Mouse (Mus musculus): ENCODE measurements around the gene Spryd3.
A peak's percentile ranks its signal among the peaks of the same experiment; 100 is the strongest.

DNA sequence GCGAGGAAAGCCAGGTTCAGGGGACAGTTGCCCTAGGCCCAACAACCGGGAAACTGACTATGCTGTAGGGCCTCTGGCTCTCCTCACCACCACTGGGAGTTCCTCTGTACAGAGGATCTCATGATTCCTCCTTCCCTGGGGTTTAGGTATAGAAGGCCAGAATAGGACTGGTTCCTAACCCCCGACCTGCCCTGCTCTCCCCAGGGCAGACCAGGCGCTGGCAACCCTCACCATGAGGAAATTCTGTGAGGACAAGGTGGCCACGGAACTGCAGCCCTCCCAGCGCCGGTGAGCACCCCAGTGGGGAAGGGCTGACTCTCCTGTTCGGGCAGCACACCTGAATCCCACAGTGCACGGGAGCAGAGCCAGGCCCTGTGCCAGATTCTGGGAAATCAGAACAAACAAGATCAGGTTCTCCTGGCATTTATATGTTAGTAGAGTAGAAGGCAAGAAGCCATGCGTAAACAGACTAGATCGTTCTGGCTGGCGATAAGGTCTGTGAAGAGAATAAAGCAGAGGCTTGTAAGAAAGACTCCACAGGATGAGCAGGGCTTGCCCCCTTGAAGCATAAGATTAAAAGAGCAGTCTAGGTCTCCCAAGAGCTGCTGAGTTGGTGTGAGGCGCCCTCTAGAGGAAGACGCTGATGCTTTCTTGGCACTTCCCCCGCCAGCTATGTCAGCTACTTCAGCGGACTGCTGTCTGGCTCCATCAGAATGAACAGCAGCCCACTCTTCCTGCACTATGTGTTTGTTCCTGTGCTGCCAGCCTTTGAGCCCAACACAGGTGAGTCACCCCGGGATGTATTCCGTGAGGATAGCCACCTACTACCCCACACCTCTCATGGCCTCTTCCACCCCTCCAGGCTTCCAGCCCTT is 27.1 kb downstream of the Spryd3 start:
- peak; percentile 62; the same call in 1 of the 2 replicates for TF ChIP-seq CTCF (IDR thresholded peaks at IDR 0.05; ENCODE audit: control insufficient read depth, insufficient read depth, insufficient replicate concordance, low read depth, low read length)
- TF ChIP-seq POLR2A (IDR thresholded peaks at IDR 0.05; ENCODE audit: control insufficient read depth, low read depth, low read length): no peak
